Mouse (Mus musculus) kidney, embryonic 15.5 days (tissue): Measurements from ENCODE around the gene Olfr1290. TPM values are rescaled to one million over a fixed set of nuclear protein-coding genes. Genes with fewer than 3 reads are reported as not detected.

Experiments
- ATAC-seq: fragments of 200-750 bp; cut with Nextera tagmentation; replicated peaks from 2 replicates; pipeline ENCODE4 v1.8.0; 2017; ENCODE audit warnings: moderate TSS enrichment; ENCODE audit not compliant: low FRiP score
- H3K27ac ChIP-seq: fragments of 300-500 bp; sonication (generic); 2 replicates; pipeline ENCODE4 v1.5.1; 2015; ENCODE audit warnings: mild to moderate bottlenecking, inconsistent platforms
- H3K27me3 ChIP-seq: fragments of 300-500 bp; sonication (generic); 2 replicates; pipeline ENCODE4 v1.6.1; 2015; ENCODE audit warnings: inconsistent platforms
- H3K36me3 ChIP-seq: fragments of 300-500 bp; sonication (generic); 2 replicates; pipeline ENCODE4 v1.6.1; 2015; ENCODE audit warnings: inconsistent platforms
- H3K4me1 ChIP-seq: fragments of 300-500 bp; sonication (generic); 2 replicates; pipeline ENCODE4 v1.6.1; 2015; ENCODE audit warnings: inconsistent platforms
- H3K4me2 ChIP-seq: fragments of 300-500 bp; sonication (generic); 2 replicates; pipeline ENCODE4 v1.6.1; 2015; ENCODE audit warnings: moderate library complexity, mild to moderate bottlenecking, inconsistent platforms
- H3K4me3 ChIP-seq: fragments of 300-500 bp; sonication (generic); replicated peaks from 2 replicates; pipeline ENCODE4 v1.5.1; 2015; ENCODE audit warnings: mild to moderate bottlenecking, inconsistent platforms
- H3K9ac ChIP-seq: fragments of 300-500 bp; sonication (generic); 2 replicates; pipeline ENCODE4 v1.6.1; 2015; ENCODE audit warnings: mild to moderate bottlenecking, inconsistent platforms
- H3K9me3 ChIP-seq: fragments of 300-500 bp; sonication (generic); replicated peaks from 2 replicates; pipeline ENCODE4 v1.6.1; 2016; ENCODE audit warnings: inconsistent platforms
- WGBS: fragments of 180-500 bp; shearing (Covaris S2); methylation state at CpG from one replicate; pipeline ENCODE4 v1.1.7; 2015; ENCODE audit warnings: mixed read lengths; 5-methylcytosine and 5-hydroxymethylcytosine counted together
- polyA plus RNA-seq: library from polyadenylated mRNA; unstranded; fragments of >200 nt; fragmentation: Nextera tagmentation; extraction: Ambion mirVana; gene quantifications from 2 replicates; pipeline ENCODE4 v1.2.1, GENCODE M21; 2015

Olfr1290 gene
- polyA plus RNA-seq, result not detected in 2 replicates

GRCm38 (mm10) chr2:111493729-111494128 is at the start of gene Olfr1290:
Gene Olfr1290, minus strand, starts transcription at chr2:111493829.
- WGBS, result 75% methylated on average over 5 of the region's 5 CpGs
- no peaks in the 10 kb centered on the region for H3K27me3 ChIP-seq
- no peaks in the 10 kb centered on the region for H3K9me3 ChIP-seq
- H3K4me2 ChIP-seq, result no peak within 1 kb of the TSS
- no peak within 1 kb of the TSS for H3K4me3 ChIP-seq
- H3K36me3 ChIP-seq, result no peaks in the 10 kb centered on the region
- H3K4me1 ChIP-seq, result no peaks in the 10 kb centered on the region
- no peak within 1 kb of the TSS for H3K27ac ChIP-seq
- no peak within 1 kb of the TSS for H3K9ac ChIP-seq
- no peak for ATAC-seq

- ATAC-seq, result no peak
- H3K4me3 ChIP-seq, result no peak within 1 kb of the TSS
- H3K36me3 ChIP-seq, result no peaks in the 10 kb centered on the region
- no peaks in the 10 kb centered on the region for H3K27me3 ChIP-seq
- H3K9ac ChIP-seq, result no peak within 1 kb of the TSS
- H3K9me3 ChIP-seq, result no peaks in the 10 kb centered on the region
- H3K4me2 ChIP-seq, result no peak within 1 kb of the TSS
- no peaks in the 10 kb centered on the region for H3K4me1 ChIP-seq
- WGBS, result 51% methylated on average over 1 of the region's 1 CpGs
- H3K27ac ChIP-seq, result no peak within 1 kb of the TSS
These were observed 46.6 kb upstream of the Olfr1290 start, which contains the start of gene Olfr1294 for GRCm38 (mm10) chr2:111540191-111540590. Gene Olfr1294, minus strand, starts transcription at chr2:111540291.

- no peaks in the 10 kb centered on the region for H3K36me3 ChIP-seq
- ATAC-seq, result no peak
- 86% methylated on average over 1 of the region's 1 CpGs for WGBS
- H3K27ac ChIP-seq, result no peak within 1 kb of the TSS
- H3K4me3 ChIP-seq, result no peak within 1 kb of the TSS
- no peaks in the 10 kb centered on the region for H3K27me3 ChIP-seq
- H3K4me1 ChIP-seq, result no peaks in the 10 kb centered on the region
- H3K9ac ChIP-seq, result no peak within 1 kb of the TSS
- H3K4me2 ChIP-seq, result no peak within 1 kb of the TSS
- no peaks in the 10 kb centered on the region for H3K9me3 ChIP-seq
These were observed 31.3 kb upstream of the Olfr1290 start, which contains the start of gene Olfr1293-ps for GRCm38 (mm10) chr2:111524903-111525302. Gene Olfr1293-ps, plus strand, starts transcription at chr2:111525203.

GRCm38 (mm10) chr2:111517451-111517850 is 23.8 kb upstream of the Olfr1290 start:
- Histone ChIP-seq H3K4me2 (no peak overlapping the region), H3K27ac (no peak overlapping the region), H3K36me3 (no peaks in the 10 kb centered on the region), H3K9ac (no peak overlapping the region), H3K4me1 (no peaks in the 10 kb centered on the region), H3K27me3 (no peaks in the 10 kb centered on the region), H3K9me3 (peaks cover 5% of the 10 kb centered on the region), H3K4me3 (no peak overlapping the region)
- 89% methylated on average over 10 of the region's 10 CpGs for WGBS
- ATAC-seq, result no peak

GRCm38 (mm10) chr2:111496880-111497279 is 3.3 kb upstream of the Olfr1290 start, which contains the start of gene Olfr1291-ps1:
Gene Olfr1291-ps1, plus strand, starts transcription at chr2:111497180.
- Histone ChIP-seq H3K36me3 (no peaks in the 10 kb centered on the region), H3K27ac (no peak within 1 kb of the TSS)
- 84% methylated on average over 3 of the region's 3 CpGs for WGBS

GRCm38 (mm10) chr2:111480519-111480918 is 13.1 kb downstream of the Olfr1290 start, which contains the start of gene Olfr1289:
Gene Olfr1289, plus strand, starts transcription at chr2:111480819.
- no peak for ATAC-seq
- H3K4me1 ChIP-seq, result no peaks in the 10 kb centered on the region
- H3K27me3 ChIP-seq, result no peaks in the 10 kb centered on the region
- H3K36me3 ChIP-seq, result no peaks in the 10 kb centered on the region
- no peak within 1 kb of the TSS for H3K4me3 ChIP-seq
- no peak within 1 kb of the TSS for H3K4me2 ChIP-seq
- no peak within 1 kb of the TSS for H3K9ac ChIP-seq
- H3K9me3 ChIP-seq, result no peaks in the 10 kb centered on the region
- WGBS, result 58% methylated on average over 1 of the region's 1 CpGs
- H3K27ac ChIP-seq, result no peak within 1 kb of the TSS

More at GRCm38 (mm10) chr2:111496880-111497279, 3.3 kb upstream of the Olfr1290 start, which contains the start of gene Olfr1291-ps1:
- ATAC-seq, result no peak
- Histone ChIP-seq H3K4me1 (no peaks in the 10 kb centered on the region), H3K27me3 (no peaks in the 10 kb centered on the region), H3K4me3 (no peak within 1 kb of the TSS), H3K9me3 (no peaks in the 10 kb centered on the region), H3K4me2 (no peak within 1 kb of the TSS), H3K9ac (no peak within 1 kb of the TSS)

GRCm38 (mm10) chr2:111473801-111474200 is 19.8 kb downstream of the Olfr1290 start, which contains the start of gene Olfr1288:
Gene Olfr1288, plus strand, starts transcription at chr2:111474101.
- H3K9me3 ChIP-seq, result no peaks in the 10 kb centered on the region
- no peak within 1 kb of the TSS for H3K27ac ChIP-seq
- no peak within 1 kb of the TSS for H3K4me2 ChIP-seq
- H3K27me3 ChIP-seq, result no peaks in the 10 kb centered on the region
- H3K4me1 ChIP-seq, result no peaks in the 10 kb centered on the region
- H3K4me3 ChIP-seq, result no peak within 1 kb of the TSS
- no peak for ATAC-seq
- no peaks in the 10 kb centered on the region for H3K36me3 ChIP-seq
- H3K9ac ChIP-seq, result no peak within 1 kb of the TSS
- WGBS, result 96% methylated on average over 1 of the region's 1 CpGs

- Histone ChIP-seq H3K9me3 (no peaks in the 10 kb centered on the region; the same call in 1 of the 2 replicates), H3K36me3 (no peaks in the 10 kb centered on the region), H3K4me1 (no peaks in the 10 kb centered on the region), H3K9ac (no peak within 1 kb of the TSS), H3K4me2 (no peak within 1 kb of the TSS), H3K27me3 (no peaks in the 10 kb centered on the region), H3K27ac (no peak within 1 kb of the TSS), H3K4me3 (no peak within 1 kb of the TSS)
- no peak for ATAC-seq
- 67% methylated on average over 1 of the region's 1 CpGs for WGBS
These were observed 44.8 kb downstream of the Olfr1290 start, which contains the start of gene Olfr1287 for GRCm38 (mm10) chr2:111448842-111449241. Gene Olfr1287, plus strand, starts transcription at chr2:111449142.

Other genes starting within 250 kb of the Olfr1290 start
- gene Olfr1276, start 239.3 kb downstream of the Olfr1290 start, polyA plus RNA-seq, result not detected in 2 replicates
- gene Olfr1277, start 219.7 kb downstream of the Olfr1290 start, polyA plus RNA-seq, result not detected in 2 replicates
- gene Olfr1278, start 203.7 kb downstream of the Olfr1290 start, polyA plus RNA-seq, result not detected in 2 replicates
- gene Olfr1279, start 193.2 kb downstream of the Olfr1290 start, polyA plus RNA-seq, result not detected in 2 replicates
- gene Olfr1280, start 179.8 kb downstream of the Olfr1290 start, polyA plus RNA-seq, result not detected in 2 replicates
- gene Olfr1281, start 167.3 kb downstream of the Olfr1290 start, polyA plus RNA-seq, result not detected in 2 replicates
- not detected in 2 replicates for gene Olfr1282, start 157.8 kb downstream of the Olfr1290 start, polyA plus RNA-seq
- gene Olfr1283, start 127.0 kb downstream of the Olfr1290 start, polyA plus RNA-seq, result not detected in 2 replicates
- not detected in 2 replicates for gene Olfr1284, start 118.3 kb downstream of the Olfr1290 start, polyA plus RNA-seq
- not detected in 2 replicates for gene Olfr1286, start 70.7 kb downstream of the Olfr1290 start, polyA plus RNA-seq
- gene Olfr1287, start 44.7 kb downstream of the Olfr1290 start, polyA plus RNA-seq, result not detected in 2 replicates
- gene Olfr1288, start 19.7 kb downstream of the Olfr1290 start, polyA plus RNA-seq, result not detected in 2 replicates
- not detected in 2 replicates for gene Olfr1289, start 13.0 kb downstream of the Olfr1290 start, polyA plus RNA-seq
- gene Olfr1291-ps1, start 3.4 kb upstream of the Olfr1290 start, polyA plus RNA-seq, result not detected in 2 replicates
- not detected in 2 replicates for gene Olfr1293-ps, start 31.4 kb upstream of the Olfr1290 start, polyA plus RNA-seq
- gene Olfr1294, start 46.5 kb upstream of the Olfr1290 start, polyA plus RNA-seq, result not detected in 2 replicates
- not detected in 2 replicates for gene Olfr1295, start 75.9 kb upstream of the Olfr1290 start, polyA plus RNA-seq
- gene Olfr1297, start 132.7 kb upstream of the Olfr1290 start, polyA plus RNA-seq, result not detected in 2 replicates
- gene Olfr1298, start 155.4 kb upstream of the Olfr1290 start, polyA plus RNA-seq, result not detected in 2 replicates
- not detected in 2 replicates for gene Olfr1299, start 167.6 kb upstream of the Olfr1290 start, polyA plus RNA-seq